Mouse (Mus musculus) stomach, embryonic 14.5 days (tissue): ENCODE data around the gene Htr6. TPM values are rescaled to one million over a fixed set of nuclear protein-coding genes. Genes with fewer than 3 reads are reported as not detected.

ENCODE experiments used
- ATAC-seq: fragments of 200-750 bp; cut with Nextera tagmentation; 2 replicates; pipeline ENCODE4 v1.8.0; 2017; ENCODE audit warnings: low read depth, moderate TSS enrichment; ENCODE audit not compliant: insufficient number of reproducible peaks, insufficient read depth, low FRiP score
- H3K27ac ChIP-seq: fragments of 300-500 bp; sonication (generic); 2 replicates; pipeline ENCODE4 v1.5.1; 2014; ENCODE audit warnings: mild to moderate bottlenecking, low read length, moderate library complexity, mixed read lengths
- H3K27me3 ChIP-seq: fragments of 300-500 bp; sonication (generic); 2 replicates; pipeline ENCODE4 v1.6.1; 2014; ENCODE audit warnings: low read length, control low read depth, mixed read lengths; ENCODE audit not compliant: control insufficient read depth, insufficient read depth
- H3K36me3 ChIP-seq: fragments of 300-500 bp; sonication (generic); 2 replicates; pipeline ENCODE4 v1.6.1; 2014; ENCODE audit warnings: mild to moderate bottlenecking, control low read depth, low read length, moderate library complexity, mixed read lengths; ENCODE audit not compliant: control insufficient read depth, insufficient read depth
- H3K4me1 ChIP-seq: fragments of 300-500 bp; sonication (generic); 2 replicates; pipeline ENCODE4 v1.6.1; 2014; ENCODE audit warnings: low read length, control low read depth, mixed read lengths; ENCODE audit not compliant: control insufficient read depth, insufficient read depth
- H3K4me2 ChIP-seq: fragments of 300-500 bp; sonication (generic); replicated peaks from 2 replicates; pipeline ENCODE4 v1.6.1; 2014; ENCODE audit warnings: low read depth, low read length, control low read depth
- H3K4me3 ChIP-seq: fragments of 300-500 bp; sonication (generic); 2 replicates; pipeline ENCODE4 v1.5.1; 2014; ENCODE audit warnings: low read depth, low read length, control low read depth
- H3K9ac ChIP-seq: fragments of 300-500 bp; sonication (generic); replicated peaks from 2 replicates; pipeline ENCODE4 v1.6.1; 2014; ENCODE audit warnings: low read depth, mild to moderate bottlenecking, control low read depth, low read length, moderate library complexity, mixed read lengths
- H3K9me3 ChIP-seq: fragments of 300-500 bp; sonication (generic); 2 replicates; pipeline ENCODE4 v1.6.1; 2016; ENCODE audit warnings: low read depth, low read length, control low read depth; ENCODE audit not compliant: control insufficient read depth
- WGBS: fragments of 180-500 bp; shearing (Covaris S2); extraction: QIAGEN DNeasy Blood & Tissue Kit; methylation state at CpG from one replicate; pipeline ENCODE4 v1.1.7; 2014; 5-methylcytosine and 5-hydroxymethylcytosine counted together
- polyA plus RNA-seq: library from polyadenylated mRNA; unstranded; fragments of >200 nt; fragmentation: Nextera tagmentation; extraction: Ambion mirVana; gene quantifications from 2 replicates; pipeline ENCODE4 v1.2.1, GENCODE M21; 2014

The Htr6 gene
- polyA plus RNA-seq, 1 experiment from 2014 or later: not detected

DNA sequence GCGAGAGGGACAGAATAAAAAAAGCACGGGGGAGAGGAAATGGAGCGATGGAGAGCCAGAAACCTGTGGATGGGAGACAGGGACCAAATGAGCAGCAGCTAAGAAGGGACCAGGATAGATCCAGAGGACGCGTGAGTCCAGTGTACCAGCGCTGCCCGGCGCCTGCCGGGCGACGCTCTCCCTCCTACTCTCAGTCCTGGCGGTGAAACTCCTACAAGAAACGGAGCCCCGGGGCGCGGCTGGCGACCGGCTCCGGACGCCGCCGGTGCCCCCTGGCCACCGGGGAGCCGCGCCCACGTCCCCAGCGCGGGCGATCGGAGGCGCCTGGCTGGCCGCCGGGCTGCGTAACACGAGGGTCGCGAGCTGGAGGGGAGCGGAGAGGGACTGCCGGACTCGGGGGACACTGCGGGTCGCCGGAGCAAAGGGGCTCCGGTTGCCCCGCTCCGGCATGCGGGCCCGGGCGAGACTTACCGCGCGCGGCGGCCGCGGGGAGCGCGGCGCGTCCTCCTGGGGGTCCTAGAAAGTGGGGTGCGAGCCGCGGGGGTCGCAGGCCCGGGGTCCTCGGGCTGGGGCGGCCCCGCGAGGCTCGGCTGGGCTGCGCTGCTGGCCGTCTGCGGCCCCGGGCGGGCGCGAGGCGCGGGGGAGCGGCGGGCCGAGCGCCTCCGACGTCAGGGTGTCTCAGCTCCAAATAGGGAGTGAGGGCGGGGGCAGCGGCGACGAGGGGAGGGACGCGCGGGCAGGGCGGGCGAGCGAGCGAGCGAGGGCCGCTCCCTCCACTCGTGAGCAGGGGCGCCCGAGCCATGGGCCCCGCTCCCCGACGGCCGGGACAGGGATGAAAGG lies 17.2 kb upstream of the Htr6 start, which contains the start of gene Nbl1:
Gene Nbl1, minus strand, starts transcription at position 638 of the 840 bp plus-strand sequence.
- ATAC-seq: peak; percentile 38; the same call in 1 of the 2 replicates
- H3K4me1 ChIP-seq: peaks cover 17% of the 10 kb centered on the region; the same call in 1 of the 2 replicates
- H3K9ac ChIP-seq: peak within 1 kb of the TSS; percentile 70
- 0 out of 2 replicates have a peak, but pooled peaks cover 2% of the 10 kb centered on the region for H3K9me3 ChIP-seq
- peak within 1 kb of the TSS; percentile 70 for H3K4me3 ChIP-seq
- no peaks in the 10 kb centered on the region; the same call in 1 of the 2 replicates for H3K36me3 ChIP-seq
- peaks cover 2% of the 10 kb centered on the region; the same call in 1 of the 2 replicates for H3K27me3 ChIP-seq
- H3K27ac ChIP-seq: peak within 1 kb of the TSS; percentile 69; the same call in 1 of the 2 replicates
- under 1% methylated on average over 91 of the region's 105 CpGs for WGBS
- H3K4me2 ChIP-seq: peak within 1 kb of the TSS; percentile 96

DNA sequence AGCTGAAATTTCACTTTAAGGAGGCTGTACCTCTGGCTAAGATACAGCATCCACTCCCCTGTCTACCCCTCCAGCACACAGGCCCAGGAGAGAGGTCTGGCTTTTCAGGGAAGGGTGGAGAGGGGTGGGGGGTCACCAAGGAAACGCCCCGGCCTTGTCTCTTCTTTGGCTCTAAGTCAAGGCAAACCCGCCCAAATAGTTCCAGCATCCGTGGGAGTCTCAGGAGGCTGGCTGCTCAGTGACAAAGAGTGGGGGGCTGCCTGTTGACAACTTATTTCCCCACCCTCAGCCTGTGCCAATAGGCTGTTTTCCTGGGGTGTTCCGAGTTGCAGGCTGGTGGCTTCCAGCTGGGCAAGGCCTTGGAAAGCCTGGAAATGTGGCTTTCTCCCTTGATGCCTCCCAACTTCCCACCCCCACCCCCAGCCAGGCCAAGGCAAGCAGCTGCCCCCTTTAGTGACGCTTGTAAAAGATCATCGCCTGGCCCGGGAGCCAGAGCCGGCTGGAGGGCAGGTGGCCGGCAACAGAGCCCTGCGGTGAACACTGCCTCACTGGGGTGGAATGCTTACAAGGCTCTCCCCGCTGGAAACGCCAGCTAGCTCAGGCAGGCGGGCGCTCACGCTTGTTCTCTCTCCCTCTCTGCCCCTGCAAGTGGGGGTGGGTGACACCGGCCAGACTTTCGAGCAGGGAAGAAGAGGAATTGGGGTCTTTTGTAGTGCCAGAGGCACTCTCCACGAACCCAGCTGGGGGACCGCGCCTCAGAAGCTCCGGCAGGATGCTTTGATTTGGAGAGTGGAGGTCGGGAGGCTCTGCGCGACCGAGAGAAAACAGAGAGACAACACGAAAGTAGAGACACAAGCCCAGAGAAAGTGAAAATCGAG lies 16.3 kb upstream of the Htr6 start:
- H3K27ac ChIP-seq: no peak overlapping the region; the same call in 1 of the 2 replicates
- H3K4me2 ChIP-seq: peak overlapping the region; percentile 96
- peak overlapping the region; percentile 70 for H3K4me3 ChIP-seq
- WGBS: 7% methylated on average over 28 of the region's 28 CpGs
- H3K9me3 ChIP-seq: 0 out of 2 replicates have a peak, but pooled peaks cover 2% of the 10 kb centered on the region
- peaks cover 2% of the 10 kb centered on the region; the same call in 1 of the 2 replicates for H3K27me3 ChIP-seq
- peaks cover 17% of the 10 kb centered on the region; the same call in 1 of the 2 replicates for H3K4me1 ChIP-seq
- peak overlapping the region; percentile 70 for H3K9ac ChIP-seq
- no peaks in the 10 kb centered on the region; the same call in 1 of the 2 replicates for H3K36me3 ChIP-seq
- ATAC-seq: no peak

DNA sequence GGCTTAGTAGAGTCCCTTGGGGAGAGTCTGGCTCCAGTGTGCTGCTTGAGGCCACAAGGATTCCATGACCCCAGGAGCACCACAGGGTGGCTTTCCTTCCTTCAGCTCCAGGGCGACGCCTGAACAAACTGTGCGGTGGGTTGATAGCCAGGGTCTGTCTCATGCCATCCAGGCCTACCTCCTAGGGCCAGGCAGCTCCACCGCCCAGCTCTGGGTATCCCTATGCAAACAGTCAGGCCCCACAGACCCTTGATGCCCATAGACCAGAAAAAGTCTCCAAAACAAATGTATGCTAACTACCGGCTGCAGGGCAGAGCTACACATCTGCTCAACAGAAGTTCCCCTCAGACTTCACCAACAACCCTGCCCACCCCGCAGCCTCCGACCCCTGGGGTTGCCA lies 15.7 kb upstream of the Htr6 start:
- 0 out of 2 replicates have a peak, but pooled peaks cover 2% of the 10 kb centered on the region for H3K9me3 ChIP-seq
- H3K4me2 ChIP-seq: peak overlapping the region; percentile 96
- ATAC-seq: no peak
- no peaks in the 10 kb centered on the region; the same call in 1 of the 2 replicates for H3K36me3 ChIP-seq
- H3K27ac ChIP-seq: no peak overlapping the region
- H3K27me3 ChIP-seq: peaks cover 2% of the 10 kb centered on the region; the same call in 1 of the 2 replicates
- no peak overlapping the region; the same call in 1 of the 2 replicates for H3K9ac ChIP-seq
- WGBS: 46% methylated on average over 7 of the region's 7 CpGs
- peaks cover 14% of the 10 kb centered on the region; the same call in 1 of the 2 replicates for H3K4me1 ChIP-seq
- peak overlapping the region; percentile 70; the same call in 1 of the 2 replicates for H3K4me3 ChIP-seq

DNA sequence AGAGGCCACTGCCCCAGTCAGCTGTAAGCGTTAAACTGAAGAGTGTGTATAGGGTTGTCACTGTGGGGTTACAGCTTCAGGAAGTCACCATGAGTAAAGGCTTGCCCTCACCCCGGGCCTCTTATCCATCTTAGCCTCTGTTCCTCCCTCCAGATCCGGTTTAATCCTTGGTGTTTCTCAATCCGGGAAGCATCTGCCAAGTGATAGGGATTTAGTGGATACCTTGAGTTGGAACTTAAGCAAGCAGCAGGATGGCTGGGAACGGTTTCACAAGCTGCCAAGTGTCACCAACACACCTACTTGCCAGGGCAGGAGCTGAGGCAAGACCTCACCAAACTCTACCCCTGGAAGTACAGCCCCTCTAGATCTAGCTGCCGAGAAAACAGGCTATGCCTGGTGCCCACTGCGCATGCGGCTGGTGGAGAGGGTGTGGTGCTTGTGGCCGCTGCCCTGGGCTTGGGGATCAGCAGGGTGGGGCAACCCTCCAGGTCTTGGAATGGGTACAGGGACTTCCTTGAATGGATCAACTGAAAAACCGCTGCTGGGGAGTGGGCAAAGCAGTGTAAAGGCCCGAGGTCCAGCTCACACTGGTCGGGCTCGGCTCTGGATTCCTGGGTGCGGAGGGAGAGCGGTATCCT lies 15.1 kb upstream of the Htr6 start:
- Histone ChIP-seq H3K4me3 (peak overlapping the region; percentile 70; the same call in 1 of the 2 replicates), H3K27me3 (peaks cover 2% of the 10 kb centered on the region; the same call in 1 of the 2 replicates), H3K4me2 (peak overlapping the region; percentile 96; the same call in 1 of the 2 replicates), H3K4me1 (peaks cover 14% of the 10 kb centered on the region; the same call in 1 of the 2 replicates), H3K9ac (no peak overlapping the region), H3K36me3 (no peaks in the 10 kb centered on the region; the same call in 1 of the 2 replicates), H3K27ac (no peak overlapping the region), H3K9me3 (0 out of 2 replicates have a peak, but pooled peaks cover 2% of the 10 kb centered on the region)
- no peak for ATAC-seq
- WGBS: 53% methylated on average over 15 of the region's 15 CpGs

DNA sequence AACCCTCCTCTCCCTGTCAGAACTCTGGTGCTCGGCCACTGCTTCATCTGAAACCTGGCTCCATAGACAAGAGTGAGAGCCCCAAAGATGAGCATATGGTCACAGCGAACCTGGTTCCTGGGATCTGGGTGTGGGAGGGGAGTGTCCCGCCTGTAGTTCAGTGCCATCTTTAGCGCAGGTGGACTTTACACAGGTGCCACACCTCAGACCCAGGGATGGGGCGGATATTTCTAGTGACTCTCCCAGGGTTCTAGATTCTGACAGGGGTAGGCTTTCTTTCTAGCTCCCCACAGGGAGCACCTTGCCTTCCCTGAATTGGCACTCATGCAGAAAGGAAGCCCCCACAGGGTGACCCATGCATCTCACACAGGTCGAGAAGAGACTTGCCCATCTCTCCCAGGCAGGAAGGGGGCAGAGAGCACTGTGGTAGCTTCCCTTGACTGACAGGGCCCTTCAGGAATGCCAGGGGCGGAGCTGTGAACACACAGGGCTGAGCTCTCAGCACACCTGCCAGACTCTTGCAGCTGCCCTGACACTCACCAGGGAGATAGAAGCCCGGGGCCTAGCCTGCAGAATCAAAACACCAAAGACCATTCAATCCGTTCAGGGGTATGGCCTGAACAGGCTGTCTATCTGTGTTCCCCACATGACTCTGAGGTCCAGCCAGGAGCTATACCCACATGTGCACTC lies 13.8 kb upstream of the Htr6 start:
- H3K9ac ChIP-seq: no peak overlapping the region
- no peaks in the 10 kb centered on the region for H3K9me3 ChIP-seq
- H3K36me3 ChIP-seq: peaks cover 4% of the 10 kb centered on the region; the same call in 1 of the 2 replicates
- ATAC-seq: no peak
- WGBS: 52% methylated on average over 9 of the region's 9 CpGs
- H3K4me1 ChIP-seq: peaks cover 14% of the 10 kb centered on the region; the same call in 1 of the 2 replicates
- H3K27me3 ChIP-seq: peaks cover 2% of the 10 kb centered on the region; the same call in 1 of the 2 replicates
- H3K4me2 ChIP-seq: no peak overlapping the region
- H3K4me3 ChIP-seq: no peak overlapping the region
- H3K27ac ChIP-seq: no peak overlapping the region

DNA sequence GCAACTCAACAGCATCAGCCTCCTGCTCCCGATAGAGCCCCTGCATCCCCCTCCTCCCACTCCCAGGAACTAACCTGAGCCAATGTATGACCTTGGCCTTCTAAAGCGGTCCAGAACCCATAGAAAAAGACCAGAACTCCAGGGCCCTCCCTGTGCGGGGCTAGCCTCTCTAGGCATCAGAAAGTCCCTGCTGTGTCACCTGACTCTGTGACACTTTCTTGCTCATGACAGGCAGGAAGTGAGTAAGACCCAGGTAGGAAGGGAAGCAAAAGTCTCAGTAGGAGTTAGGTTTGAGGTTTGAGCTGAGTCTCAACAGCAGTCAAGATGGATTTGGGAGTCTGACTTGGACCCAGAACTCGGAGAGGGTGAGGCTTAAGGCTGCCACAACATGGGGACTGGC lies 11.6 kb upstream of the Htr6 start:
- 62% methylated on average over 4 of the region's 4 CpGs for WGBS
- no peaks in the 10 kb centered on the region for H3K9me3 ChIP-seq
- peaks cover 29% of the 10 kb centered on the region for H3K4me1 ChIP-seq
- no peak overlapping the region for H3K27ac ChIP-seq
- no peak overlapping the region for H3K4me3 ChIP-seq
- no peak overlapping the region for H3K9ac ChIP-seq
- peaks cover 4% of the 10 kb centered on the region; the same call in 1 of the 2 replicates for H3K36me3 ChIP-seq
- H3K4me2 ChIP-seq: no peak overlapping the region
- no peak for ATAC-seq
- H3K27me3 ChIP-seq: no peaks in the 10 kb centered on the region

DNA sequence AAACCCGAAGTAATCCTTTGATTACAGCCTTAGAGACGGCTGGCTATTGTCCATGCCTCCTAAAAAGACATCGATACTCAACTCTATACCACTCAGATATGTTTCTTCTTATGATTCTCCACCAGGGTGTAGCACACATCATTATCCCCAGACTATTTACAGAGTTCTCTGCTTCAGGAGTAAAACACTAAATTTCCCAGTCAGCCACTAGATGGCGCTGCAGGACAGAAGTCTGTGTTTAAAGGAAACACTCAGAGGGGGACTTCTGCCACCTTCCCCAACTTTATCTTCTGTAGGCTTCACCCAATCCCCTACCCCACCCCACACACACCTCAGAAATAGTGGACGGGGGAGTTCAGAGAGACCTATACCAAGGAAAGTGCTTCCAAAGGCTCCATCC lies 10.7 kb upstream of the Htr6 start:
- Histone ChIP-seq H3K27ac (no peak overlapping the region), H3K4me3 (no peak overlapping the region), H3K4me2 (no peak overlapping the region), H3K9ac (no peak overlapping the region), H3K9me3 (no peaks in the 10 kb centered on the region), H3K4me1 (peaks cover 21% of the 10 kb centered on the region), H3K36me3 (peaks cover 4% of the 10 kb centered on the region; the same call in 1 of the 2 replicates), H3K27me3 (no peaks in the 10 kb centered on the region)
- peak; percentile 14; the same call in 1 of the 2 replicates for ATAC-seq
- WGBS: 14% methylated on average over 5 of the region's 5 CpGs
